Comparison of ENCODE assay signal across 8 mouse cellular contexts in the genomic region with DNA sequence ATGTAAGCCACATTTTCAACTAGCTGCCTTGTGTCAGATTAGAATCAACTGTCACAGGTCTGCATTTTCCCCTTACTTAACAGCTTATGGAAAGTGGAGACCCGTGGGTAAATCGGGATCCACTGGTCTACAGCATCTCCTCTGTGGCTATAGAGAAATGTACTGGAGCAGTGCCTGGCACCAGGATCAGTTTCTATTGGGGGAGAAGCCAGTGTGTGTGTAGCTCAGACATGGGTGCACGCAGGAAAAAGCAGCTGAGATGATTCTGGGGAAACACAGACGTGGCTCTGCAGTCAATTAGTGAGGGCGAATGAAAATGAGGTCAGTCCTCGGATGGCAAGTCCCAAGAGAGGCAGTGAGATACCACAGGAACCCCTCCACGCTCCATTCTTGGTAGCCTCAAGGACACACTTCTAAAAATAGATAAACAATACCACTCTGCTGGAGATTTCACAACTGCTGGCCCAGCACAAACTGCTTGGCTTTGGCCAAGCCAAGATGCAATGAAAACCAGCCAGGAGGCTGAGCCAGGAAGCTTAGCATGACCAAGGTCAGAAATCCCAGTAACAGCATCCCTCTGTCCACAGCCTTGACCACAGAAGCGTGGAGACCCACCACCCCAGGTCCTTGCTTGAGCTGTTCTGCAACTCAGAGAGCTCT. TPM values are rescaled to one million over a fixed set of nuclear protein-coding genes. Genes with fewer than 3 reads are reported as not detected.
DNase-seq lines count a peak whose midpoint lies in the region; ATAC-seq and TF ChIP-seq lines count a peak whose summit lies in the region.

No protein-coding gene starts in this region.

- no peaks in the 10 kb centered on the region for H3K36me3 ChIP-seq in forebrain, embryonic 10.5 days (replicated peaks)
- no peaks in the 10 kb centered on the region for H3K36me3 ChIP-seq in forebrain, postnatal 0 days (ENCODE audit: insufficient read depth)
- no peaks in the 10 kb centered on the region for H3K36me3 ChIP-seq in lung, embryonic 14.5 days (ENCODE audit: insufficient read depth)
- no peaks in the 10 kb centered on the region for H3K36me3 ChIP-seq in forebrain, embryonic 12.5 days (replicated peaks)

- no peak overlapping the region for H3K4me2 ChIP-seq in forebrain, postnatal 0 days (ENCODE audit: low read depth)
- no peak overlapping the region for H3K4me2 ChIP-seq in lung, embryonic 14.5 days
- H3K4me2 ChIP-seq in forebrain, embryonic 12.5 days, result no peak overlapping the region

- WGBS in forebrain, embryonic 10.5 days, result 69% methylated on average over 8 of the region's 8 CpGs
- 60% methylated on average over 8 of the region's 8 CpGs for WGBS in forebrain, postnatal 0 days
- WGBS in lung, embryonic 14.5 days, result 48% methylated on average over 8 of the region's 8 CpGs
- WGBS in forebrain, embryonic 12.5 days, result 69% methylated on average over 8 of the region's 8 CpGs

- TF ChIP-seq CTCF in forebrain, postnatal 0 days (IDR thresholded peaks at IDR 0.05; ENCODE audit: low read depth), result no peak
- TF ChIP-seq CTCF in lung, embryonic 14.5 days (IDR thresholded peaks at IDR 0.05; ENCODE audit: low read depth), result no peak

- DNase-seq in forebrain, embryonic 10.5 days (ENCODE audit: extremely low spot score, low spot score), result no peak
- no peak for DNase-seq in forebrain, postnatal 0 days
- DNase-seq in adrenal gland, postnatal 36 days, result peak; percentile 48 to 68
- peak; percentile 25 for DNase-seq in heart, adult 8-10 months (ENCODE audit: low spot score)
- peak; percentile 70 for DNase-seq in lung, embryonic 14.5 days
- DNase-seq in thymus, postnatal 4 days, result no peak
- DNase-seq in right cerebral cortex, adult 2 months (ENCODE audit: low spot score in 2 of 2), result no peak

- peak overlapping the region; percentile 36 for H3K27ac ChIP-seq in forebrain, embryonic 10.5 days
- H3K27ac ChIP-seq in forebrain, postnatal 0 days (ENCODE audit: low read depth, low read length), result no peak overlapping the region
- H3K27ac ChIP-seq in lung, embryonic 14.5 days (ENCODE audit: low read depth), result peak overlapping the region; percentile 58
- H3K27ac ChIP-seq in forebrain, embryonic 12.5 days, result no peak overlapping the region

- H3K27me3 ChIP-seq in forebrain, embryonic 10.5 days (ENCODE audit: poor library complexity, severe bottlenecking), result no peaks in the 10 kb centered on the region
- H3K27me3 ChIP-seq in forebrain, postnatal 0 days (ENCODE audit: insufficient read depth, low read length), result no peaks in the 10 kb centered on the region
- no peaks in the 10 kb centered on the region for H3K27me3 ChIP-seq in lung, embryonic 14.5 days (ENCODE audit: insufficient read depth, low read length)
- no peaks in the 10 kb centered on the region for H3K27me3 ChIP-seq in forebrain, embryonic 12.5 days

- H3K4me3 ChIP-seq in forebrain, embryonic 10.5 days, result no peak overlapping the region
- no peak overlapping the region for H3K4me3 ChIP-seq in forebrain, postnatal 0 days (ENCODE audit: low read depth, low read length)
- H3K4me3 ChIP-seq in lung, embryonic 14.5 days (ENCODE audit: low read depth, low read length), result no peak overlapping the region
- H3K4me3 ChIP-seq in forebrain, embryonic 12.5 days (replicated peaks), result no peak overlapping the region

- H3K4me1 ChIP-seq in forebrain, embryonic 10.5 days, result peaks cover 54% of the 10 kb centered on the region
- no peaks in the 10 kb centered on the region for H3K4me1 ChIP-seq in forebrain, postnatal 0 days (ENCODE audit: insufficient read depth)
- H3K4me1 ChIP-seq in lung, embryonic 14.5 days (ENCODE audit: insufficient read depth), result peaks cover 9% of the 10 kb centered on the region
- H3K4me1 ChIP-seq in forebrain, embryonic 12.5 days, result peaks cover 16% of the 10 kb centered on the region

- no peaks in the 10 kb centered on the region for H3K9me3 ChIP-seq in forebrain, embryonic 10.5 days
- H3K9me3 ChIP-seq in forebrain, postnatal 0 days (ENCODE audit: low read length), result no peaks in the 10 kb centered on the region
- H3K9me3 ChIP-seq in lung, embryonic 14.5 days (ENCODE audit: low read depth, low read length), result no peaks in the 10 kb centered on the region
- no peaks in the 10 kb centered on the region for H3K9me3 ChIP-seq in forebrain, embryonic 12.5 days

- no peak overlapping the region for H3K9ac ChIP-seq in forebrain, postnatal 0 days
- H3K9ac ChIP-seq in lung, embryonic 14.5 days, result no peak overlapping the region
- no peak overlapping the region for H3K9ac ChIP-seq in forebrain, embryonic 12.5 days

- ATAC-seq in forebrain, postnatal 0 days, result no peak
- peak; percentile 21; the same call in 1 of the 2 replicates for ATAC-seq in lung, embryonic 14.5 days (ENCODE audit: insufficient read depth)
- ATAC-seq in forebrain, embryonic 12.5 days (ENCODE audit: low FRiP score), result no peak

RNA-seq across cellular contexts. Expression of gene Nuak1, which starts 40.4 kb away (rescaled TPM):
- polyA plus RNA-seq in forebrain, embryonic 10.5 days (2016; fragmentation: Nextera tagmentation; extraction: Ambion mirVana), result 2.1 and 2.4 TPM in 2 replicates
- 25.9 and 28.7 TPM in 2 replicates for total RNA-seq in forebrain, postnatal 0 days (2014; rRNA removed)
- 3.7 and 4.0 TPM in 2 replicates for polyA plus RNA-seq in forebrain, postnatal 0 days (2015; fragmentation: Nextera tagmentation; extraction: Ambion mirVana)
- 1 to 10 TPM; 5.6 to 7.7 TPM for total RNA-seq in adrenal gland, postnatal 36 days (2021)
- total RNA-seq in heart, adult 8-10 months (2022), result 10 to 100 TPM; 23.9 to 43.8 (median 34.0) TPM
- 1.5 and 1.8 TPM in 2 replicates for polyA plus RNA-seq in lung, embryonic 14.5 days (2014; fragmentation: Nextera tagmentation; extraction: Ambion mirVana)
- polyA plus RNA-seq in forebrain, embryonic 12.5 days (2016; fragmentation: Nextera tagmentation; extraction: Ambion mirVana), result 4.4 and 5.3 TPM in 2 replicates

RNA-seq across cellular contexts. Expression of gene Ckap4, which starts 53.1 kb away (rescaled TPM):
- polyA plus RNA-seq in forebrain, embryonic 10.5 days (2016; fragmentation: Nextera tagmentation; extraction: Ambion mirVana), result 50.5 and 50.7 TPM in 2 replicates
- total RNA-seq in forebrain, postnatal 0 days (2014; rRNA removed), result 49.1 and 66.3 TPM in 2 replicates
- 39.9 and 50.1 TPM in 2 replicates for polyA plus RNA-seq in forebrain, postnatal 0 days (2015; fragmentation: Nextera tagmentation; extraction: Ambion mirVana)
- 10 to 100 TPM; 47.1 to 59.6 TPM for total RNA-seq in adrenal gland, postnatal 36 days (2021)
- 10 to 100 TPM; 18.2 to 26.3 (median 22.8) TPM for total RNA-seq in heart, adult 8-10 months (2022)
- polyA plus RNA-seq in lung, embryonic 14.5 days (2014; fragmentation: Nextera tagmentation; extraction: Ambion mirVana), result 177 and 179 TPM in 2 replicates
- polyA plus RNA-seq in forebrain, embryonic 12.5 days (2016; fragmentation: Nextera tagmentation; extraction: Ambion mirVana), result 72.0 and 72.2 TPM in 2 replicates

Comparison
In these comparisons a context has a peak if more than half of its experiments do, and no peak if none do; other contexts are left out.
1. H3K27ac ChIP-seq: peak in forebrain, embryonic 10.5 days (single experiment) and lung, embryonic 14.5 days (single experiment); none in forebrain, postnatal 0 days (single experiment) and forebrain, embryonic 12.5 days (single experiment).
2. DNase-seq: peak in adrenal gland, postnatal 36 days (2 of 2), heart, adult 8-10 months (single experiment) and lung, embryonic 14.5 days (single experiment); none in forebrain, embryonic 10.5 days (single experiment), forebrain, postnatal 0 days (single experiment), thymus, postnatal 4 days (single experiment) and right cerebral cortex, adult 2 months (0 of 2).